Mouse (Mus musculus) heart, embryonic 16.5 days (tissue): ENCODE measurements around the gene Msi2. TPM values are rescaled to one million over a fixed set of nuclear protein-coding genes. Genes with fewer than 3 reads are reported as not detected.

ENCODE experiments used
- ATAC-seq: fragments of 200-750 bp; cut with Nextera tagmentation; replicated peaks from 2 replicates; pipeline ENCODE4 v1.8.0; 2017; ENCODE audit warnings: moderate number of reproducible peaks; ENCODE audit not compliant: insufficient read depth, low FRiP score; ENCODE audit errors: extremely low read depth
- H3K27ac ChIP-seq: fragments of 300-500 bp; sonication (generic); 2 replicates; pipeline ENCODE4 v1.5.1; 2014; ENCODE audit warnings: mild to moderate bottlenecking, low read length, control low read depth, moderate library complexity
- H3K27me3 ChIP-seq: fragments of 300-500 bp; sonication (generic); 2 replicates; pipeline ENCODE4 v1.6.1; 2014; ENCODE audit warnings: low read length, mixed read lengths; ENCODE audit not compliant: control insufficient read depth, insufficient read depth
- H3K36me3 ChIP-seq: fragments of 300-500 bp; sonication (generic); 2 replicates; pipeline ENCODE4 v1.6.1; 2014; ENCODE audit not compliant: control insufficient read depth, insufficient read depth
- H3K4me1 ChIP-seq: fragments of 300-500 bp; sonication (generic); 2 replicates; pipeline ENCODE4 v1.6.1; 2014; ENCODE audit warnings: low read length, mixed read lengths; ENCODE audit not compliant: control insufficient read depth, insufficient read depth
- H3K4me2 ChIP-seq: fragments of 300-500 bp; sonication (generic); 2 replicates; pipeline ENCODE4 v1.6.1; 2014; ENCODE audit warnings: low read depth, mild to moderate bottlenecking, control low read depth, low read length
- H3K4me3 ChIP-seq: fragments of 300-500 bp; sonication (generic); 2 replicates; pipeline ENCODE4 v1.5.1; 2014; ENCODE audit warnings: mild to moderate bottlenecking, control low read depth, low read length
- H3K9ac ChIP-seq: fragments of 300-500 bp; sonication (generic); 2 replicates; pipeline ENCODE4 v1.6.1; 2014; ENCODE audit warnings: low read length, control low read depth
- H3K9me3 ChIP-seq: fragments of 300-500 bp; sonication (generic); replicated peaks from 2 replicates; pipeline ENCODE4 v1.6.1; 2016; ENCODE audit warnings: low read length; ENCODE audit not compliant: control insufficient read depth
- WGBS: fragments of 180-500 bp; shearing (Covaris S2); extraction: QIAGEN DNeasy Blood & Tissue Kit; methylation state at CpG from one replicate; pipeline ENCODE4 v1.1.7; 2014; 5-methylcytosine and 5-hydroxymethylcytosine counted together
- polyA plus RNA-seq: library from polyadenylated mRNA; unstranded; fragments of >200 nt; fragmentation: Nextera tagmentation; extraction: Ambion mirVana; gene quantifications from 2 replicates; pipeline ENCODE4 v1.2.1, GENCODE M21; 2015

Msi2 gene
- polyA plus RNA-seq, 1 experiment from 2014 or later, result 20.6 TPM

DNA sequence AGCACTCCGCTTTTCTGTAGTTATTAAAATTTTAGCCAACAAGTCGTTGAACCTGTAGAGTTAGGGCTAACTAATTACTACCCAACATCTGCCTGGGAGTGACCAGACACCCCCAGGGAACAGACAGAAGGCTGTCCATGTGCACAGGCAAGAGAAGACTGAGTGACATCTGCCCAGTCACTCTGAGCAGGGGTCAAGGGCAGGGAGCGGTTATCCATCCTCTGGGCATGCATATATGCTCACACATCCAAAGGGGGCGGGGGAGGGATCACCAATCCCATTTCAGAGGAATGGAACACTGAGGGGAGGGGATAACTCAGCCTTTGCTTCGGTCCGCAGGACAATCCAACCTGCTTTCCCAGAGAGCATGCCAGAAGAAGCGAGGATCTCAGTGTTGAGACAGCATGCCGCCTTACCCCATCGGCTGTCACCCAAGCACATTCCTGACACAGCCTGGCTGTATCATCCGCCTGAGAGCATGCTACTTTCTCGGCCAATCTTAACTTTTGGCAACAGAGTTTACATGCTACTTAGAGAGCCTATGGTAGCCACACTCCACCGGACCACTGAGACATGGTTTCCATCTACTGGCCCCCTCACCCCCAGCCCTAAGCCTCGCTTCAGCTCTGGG lies 179.5 kb downstream of the Msi2 start:
- no peak overlapping the region for H3K4me3 ChIP-seq
- ATAC-seq, result no peak
- H3K4me2 ChIP-seq, result no peak overlapping the region
- WGBS, result 55% methylated on average over 13 of the region's 13 CpGs
- peaks cover 66% of the 10 kb centered on the region for H3K4me1 ChIP-seq
- no peaks in the 10 kb centered on the region for H3K36me3 ChIP-seq
- H3K27ac ChIP-seq, result peak overlapping the region; percentile 66
- no peaks in the 10 kb centered on the region for H3K27me3 ChIP-seq
- H3K9me3 ChIP-seq, result no peaks in the 10 kb centered on the region
- H3K9ac ChIP-seq, result peak overlapping the region; percentile 18; the same call in 1 of the 2 replicates

DNA sequence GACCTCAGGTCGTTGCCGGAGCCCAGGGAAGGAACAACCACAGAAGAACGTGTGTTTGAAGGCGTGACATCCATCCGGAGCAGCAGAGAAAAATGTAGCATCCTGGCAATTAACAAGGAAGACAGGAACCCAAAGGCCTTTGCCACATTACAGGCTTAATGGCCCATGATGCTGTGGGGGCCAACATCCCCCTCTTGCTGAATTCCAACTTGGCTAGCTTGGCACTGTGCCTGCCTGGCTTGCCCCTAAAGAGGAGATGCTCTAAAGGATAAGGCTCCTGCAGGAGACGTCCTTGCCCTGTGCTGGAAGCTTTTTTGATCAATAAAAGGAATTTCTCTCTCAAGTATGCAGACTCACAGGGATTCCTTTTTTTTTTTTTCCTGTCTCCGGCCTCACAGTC lies 181.0 kb downstream of the Msi2 start:
- no peak overlapping the region for H3K4me2 ChIP-seq
- H3K9ac ChIP-seq, result no peak overlapping the region
- no peaks in the 10 kb centered on the region for H3K9me3 ChIP-seq
- ATAC-seq, result no peak
- H3K4me1 ChIP-seq, result peaks cover 58% of the 10 kb centered on the region
- no peak overlapping the region for H3K27ac ChIP-seq
- WGBS, result 73% methylated on average over 7 of the region's 7 CpGs
- no peaks in the 10 kb centered on the region for H3K27me3 ChIP-seq
- H3K4me3 ChIP-seq, result no peak overlapping the region
- H3K36me3 ChIP-seq, result no peaks in the 10 kb centered on the region

DNA sequence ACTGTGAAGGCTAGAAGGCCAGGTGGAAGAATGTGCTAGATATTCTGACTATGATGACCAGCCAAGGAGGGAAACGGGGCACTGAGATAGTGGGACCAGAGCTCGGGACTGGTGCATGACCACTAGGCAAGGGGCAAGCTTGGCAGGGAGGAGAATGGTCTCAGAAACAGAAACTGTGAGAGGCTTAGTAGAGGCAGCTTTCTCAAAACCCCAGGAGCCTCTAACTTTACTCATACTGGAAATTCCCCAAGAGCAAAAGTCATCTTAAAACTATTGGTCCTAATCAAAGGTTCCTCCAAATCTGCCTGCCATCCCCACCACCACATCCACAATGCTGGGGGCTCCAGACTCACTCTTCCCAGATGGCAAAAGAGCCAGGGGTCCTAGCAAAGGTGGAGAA lies 181.5 kb downstream of the Msi2 start:
- Histone ChIP-seq H3K27ac (no peak overlapping the region), H3K4me2 (no peak overlapping the region), H3K9ac (no peak overlapping the region), H3K36me3 (no peaks in the 10 kb centered on the region), H3K4me3 (no peak overlapping the region), H3K9me3 (no peaks in the 10 kb centered on the region), H3K27me3 (no peaks in the 10 kb centered on the region), H3K4me1 (peaks cover 53% of the 10 kb centered on the region)
- 72% methylated on average over 2 of the region's 2 CpGs for WGBS
- no peak for ATAC-seq

DNA sequence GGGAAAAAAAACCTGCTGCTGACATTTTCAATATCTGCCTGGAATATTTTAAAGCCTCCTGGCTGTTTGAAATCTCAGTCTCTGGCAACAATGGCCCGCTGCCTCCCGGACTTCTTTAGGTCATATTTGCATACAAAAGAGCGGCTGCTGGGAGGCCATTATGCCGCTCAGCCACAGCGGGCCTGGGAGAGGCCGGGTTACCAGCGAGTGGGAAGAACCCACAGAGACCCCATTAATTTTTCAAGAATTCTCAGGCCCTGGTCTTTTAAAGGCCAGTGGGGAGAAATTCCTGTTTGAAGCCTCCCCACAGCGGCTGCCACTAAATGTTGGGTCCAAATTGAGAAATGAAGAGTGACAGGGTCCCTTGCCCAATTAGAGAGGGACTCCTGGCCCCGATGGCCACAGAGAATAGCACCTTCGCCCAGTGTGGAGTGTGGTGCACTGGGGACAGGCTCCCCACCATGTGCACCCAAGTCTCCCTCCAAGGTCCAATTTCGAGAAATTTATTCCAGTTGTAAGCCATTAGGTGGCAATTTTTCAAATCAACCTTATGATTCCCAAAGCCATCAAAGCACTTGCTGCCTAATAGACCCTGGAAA lies 183.9 kb downstream of the Msi2 start:
- 49% methylated on average over 11 of the region's 11 CpGs for WGBS
- Histone ChIP-seq H3K27me3 (no peaks in the 10 kb centered on the region), H3K9ac (peak overlapping the region; percentile 14; the same call in 1 of the 2 replicates), H3K4me2 (no peak overlapping the region), H3K27ac (0 out of 2 replicates have a peak overlapping the region, but pooled peaks have one; percentile 34), H3K36me3 (no peaks in the 10 kb centered on the region), H3K9me3 (no peaks in the 10 kb centered on the region), H3K4me1 (peaks cover 41% of the 10 kb centered on the region), H3K4me3 (no peak overlapping the region)
- no peak for ATAC-seq

DNA sequence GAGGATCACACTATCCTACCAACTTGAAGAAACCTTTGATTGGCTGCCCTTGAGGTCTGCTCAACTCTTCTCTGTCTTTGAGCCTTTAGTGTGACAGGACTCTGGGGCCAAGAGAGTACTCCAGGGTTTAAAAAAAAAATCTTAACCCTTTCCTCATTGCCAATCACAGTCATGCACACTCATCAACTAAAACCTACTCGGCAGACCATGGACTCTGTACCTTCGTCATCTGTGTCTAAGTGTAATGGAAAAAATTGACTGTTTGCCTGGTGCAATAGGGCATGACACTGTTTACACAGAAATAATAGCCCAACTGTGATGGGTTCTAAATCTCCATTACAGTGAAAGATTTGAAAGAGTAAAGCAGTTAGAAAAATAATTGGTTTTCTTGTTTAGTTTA lies 186.3 kb downstream of the Msi2 start:
- H3K9me3 ChIP-seq, result no peaks in the 10 kb centered on the region
- no peak overlapping the region for H3K4me3 ChIP-seq
- H3K27ac ChIP-seq, result no peak overlapping the region
- peaks cover 41% of the 10 kb centered on the region for H3K4me1 ChIP-seq
- H3K36me3 ChIP-seq, result no peaks in the 10 kb centered on the region
- 82% methylated on average over 2 of the region's 2 CpGs for WGBS
- H3K9ac ChIP-seq, result no peak overlapping the region
- ATAC-seq, result no peak
- H3K27me3 ChIP-seq, result no peaks in the 10 kb centered on the region
- H3K4me2 ChIP-seq, result no peak overlapping the region

DNA sequence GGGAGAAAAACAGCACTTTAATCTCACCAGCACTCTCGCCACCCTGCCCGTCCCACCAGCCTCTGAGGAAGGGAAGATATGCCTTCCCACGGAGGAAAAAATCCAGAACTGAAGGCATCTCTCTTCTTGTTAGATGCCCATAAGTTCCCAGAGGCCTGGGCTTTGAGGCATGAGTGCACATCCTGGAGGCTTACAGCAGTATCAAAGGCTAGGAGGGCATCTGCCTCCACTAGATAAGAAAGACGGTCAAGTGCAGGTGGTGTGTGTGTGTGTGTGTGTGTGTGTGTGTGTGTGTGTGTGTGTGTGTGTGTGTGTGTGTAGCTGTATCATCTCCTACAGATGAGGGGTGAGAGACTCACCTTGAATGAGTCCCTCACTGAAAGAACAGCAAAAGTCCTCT lies 188.3 kb downstream of the Msi2 start:
- Histone ChIP-seq H3K4me2 (no peak overlapping the region), H3K36me3 (no peaks in the 10 kb centered on the region), H3K27me3 (no peaks in the 10 kb centered on the region), H3K4me3 (no peak overlapping the region), H3K9ac (no peak overlapping the region), H3K9me3 (no peaks in the 10 kb centered on the region), H3K4me1 (peaks cover 52% of the 10 kb centered on the region), H3K27ac (no peak overlapping the region)
- 74% methylated on average over 4 of the region's 4 CpGs for WGBS
- ATAC-seq, result no peak

DNA sequence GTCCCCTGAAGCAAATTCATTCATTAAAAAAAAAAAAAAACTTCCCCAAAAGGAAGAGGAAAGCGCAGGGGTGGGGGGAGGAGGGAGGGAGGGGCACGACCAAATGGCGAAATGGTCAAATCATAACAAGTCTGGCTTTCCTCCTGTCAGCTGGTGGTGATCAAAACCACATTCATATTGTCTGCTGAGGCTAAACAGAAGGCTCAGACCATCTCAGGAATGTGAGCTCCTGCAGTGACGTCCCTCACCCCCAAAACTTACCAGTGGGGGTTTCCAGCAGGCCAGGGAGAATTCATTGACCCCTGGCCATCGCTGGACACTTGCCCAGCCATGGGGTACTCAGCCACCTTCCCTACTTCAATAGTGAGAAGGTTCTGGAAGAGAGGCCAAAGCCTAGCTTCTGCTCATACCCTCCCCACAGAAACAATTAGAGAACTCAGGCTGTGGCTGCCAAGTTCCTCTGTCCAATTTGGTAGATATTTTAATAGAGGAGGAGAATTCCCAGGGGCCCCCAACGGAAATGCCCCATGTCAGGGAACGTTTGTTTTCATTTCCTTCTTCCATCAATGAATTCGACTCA lies 189.7 kb downstream of the Msi2 start:
- H3K27me3 ChIP-seq, result no peaks in the 10 kb centered on the region
- peak overlapping the region; percentile 63 for H3K27ac ChIP-seq
- H3K4me2 ChIP-seq, result no peak overlapping the region
- no peak overlapping the region for H3K9ac ChIP-seq
- ATAC-seq, result no peak
- 20% methylated on average over 8 of the region's 8 CpGs for WGBS
- H3K9me3 ChIP-seq, result no peaks in the 10 kb centered on the region
- no peaks in the 10 kb centered on the region for H3K36me3 ChIP-seq
- H3K4me3 ChIP-seq, result no peak overlapping the region
- H3K4me1 ChIP-seq, result peaks cover 59% of the 10 kb centered on the region

DNA sequence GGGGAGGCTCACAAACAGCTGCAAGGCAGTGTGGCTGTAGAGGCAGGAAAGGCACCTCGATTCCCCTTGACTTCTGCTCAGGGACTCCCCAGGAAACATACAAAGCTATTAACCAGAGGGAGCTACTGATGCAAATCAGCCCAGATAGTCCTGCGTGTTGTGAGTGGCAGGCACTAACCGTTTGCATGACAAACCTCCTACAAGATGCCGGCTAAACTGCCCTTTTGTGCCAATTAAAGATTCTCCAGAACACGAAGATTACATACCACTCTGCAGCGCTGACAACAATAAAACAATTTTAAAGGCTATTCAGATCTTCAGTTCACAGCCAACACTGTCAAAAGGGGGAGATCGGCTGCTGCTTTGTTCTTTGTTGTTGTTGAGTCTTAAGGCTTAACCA lies 191.6 kb downstream of the Msi2 start:
- no peaks in the 10 kb centered on the region for H3K27me3 ChIP-seq
- peaks cover 74% of the 10 kb centered on the region for H3K4me1 ChIP-seq
- H3K4me3 ChIP-seq, result no peak overlapping the region
- H3K4me2 ChIP-seq, result no peak overlapping the region
- no peak for ATAC-seq
- peak overlapping the region; percentile 58 for H3K27ac ChIP-seq
- H3K9me3 ChIP-seq, result no peaks in the 10 kb centered on the region
- no peak overlapping the region; the same call in 1 of the 2 replicates for H3K9ac ChIP-seq
- H3K36me3 ChIP-seq, result no peaks in the 10 kb centered on the region
- 22% methylated on average over 7 of the region's 7 CpGs for WGBS

DNA sequence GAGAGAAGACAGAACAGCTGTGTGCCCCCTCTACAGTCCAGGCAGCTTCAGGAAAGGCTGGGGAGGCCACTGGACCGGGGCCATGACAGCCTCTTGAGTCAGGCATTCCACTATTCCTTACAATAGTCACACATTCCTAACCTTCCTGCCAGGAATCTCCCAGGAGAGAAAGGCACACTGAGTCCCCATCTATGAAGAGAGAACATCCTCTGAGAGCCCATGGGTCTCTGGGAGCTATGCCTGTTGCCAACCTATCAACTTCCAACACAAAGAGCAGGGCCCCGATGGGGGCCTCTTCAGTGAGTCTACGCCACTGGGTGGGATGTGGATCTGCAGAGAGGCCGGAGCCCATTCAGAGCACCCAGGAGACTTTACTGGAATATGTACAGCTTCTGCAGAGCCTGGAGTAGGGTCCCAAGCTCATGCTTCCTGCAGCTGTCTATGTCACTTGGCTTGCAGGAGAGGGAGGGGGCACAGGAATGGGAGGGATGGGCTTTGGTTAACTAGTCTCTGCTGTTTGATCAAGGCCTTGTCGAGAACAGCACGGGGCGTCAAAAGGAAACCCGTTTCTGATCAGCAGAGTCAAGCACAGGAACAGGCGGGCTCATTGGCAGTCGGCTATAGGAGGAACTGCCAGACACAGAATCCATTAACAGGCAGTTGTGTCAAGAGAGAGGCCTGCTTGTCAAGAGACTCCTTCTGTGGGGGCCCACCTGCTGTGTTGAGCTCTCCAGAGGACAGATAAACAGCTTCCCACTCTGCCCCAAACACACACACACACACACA lies 193.3 kb downstream of the Msi2 start:
- Histone ChIP-seq H3K27ac (peak overlapping the region; percentile 92), H3K4me2 (peak overlapping the region; percentile 17), H3K9ac (peak overlapping the region; percentile 35), H3K27me3 (no peaks in the 10 kb centered on the region), H3K36me3 (no peaks in the 10 kb centered on the region), H3K4me3 (no peak overlapping the region), H3K4me1 (peaks cover 86% of the 10 kb centered on the region), H3K9me3 (no peaks in the 10 kb centered on the region)
- peak; percentile 59 for ATAC-seq
- WGBS, result 12% methylated on average over 10 of the region's 10 CpGs
